Mouse (Mus musculus) C2C12 (cell line): ENCODE data around the gene Ndst2.

Experiments
- CEBPB ChIP-seq: IDR thresholded peaks from one replicate; pipeline ENCODE4 v1.6.1; 2011; ENCODE audit warnings: low read depth, mild to moderate bottlenecking, control low read depth, moderate library complexity
- CTCF ChIP-seq: IDR thresholded peaks from one replicate; pipeline ENCODE4 v1.5.1; 2011; ENCODE audit not compliant: control insufficient read depth, insufficient read depth, insufficient read length
- MAX ChIP-seq: IDR thresholded peaks from one replicate; pipeline ENCODE4 v1.6.1; 2011; ENCODE audit warnings: mild to moderate bottlenecking, control low read depth
- MYOD1 ChIP-seq: IDR thresholded peaks from one replicate; pipeline ENCODE4 v1.6.1; 2011; ENCODE audit warnings: low read depth; ENCODE audit not compliant: control insufficient read depth, insufficient read length
- USF1 ChIP-seq: IDR thresholded peaks from one replicate; pipeline ENCODE4 v1.6.1; 2011; ENCODE audit warnings: low read depth, mild to moderate bottlenecking, control low read depth, moderate library complexity

DNA sequence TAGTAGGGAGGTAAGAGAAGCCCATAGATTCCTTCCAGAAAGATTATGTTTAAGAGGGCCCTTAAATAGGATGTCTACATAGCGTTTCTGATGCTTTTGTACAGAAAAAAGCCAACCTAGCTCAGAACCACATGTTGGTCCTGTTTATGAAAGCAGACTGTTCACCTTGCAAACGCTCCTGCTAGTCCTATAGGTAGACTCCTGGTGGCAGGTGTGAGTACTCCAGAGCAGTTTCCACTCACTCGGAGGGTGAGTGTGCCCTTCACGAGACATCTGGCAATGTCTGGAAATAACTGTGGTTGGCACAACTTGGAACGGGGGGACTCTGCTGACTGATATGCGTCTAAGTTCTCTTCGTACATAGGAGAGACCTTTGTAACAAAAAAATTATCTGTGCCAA is 33.6 kb upstream of the Ndst2 start:
- no peak for TF ChIP-seq CTCF
- no peak for TF ChIP-seq MAX
- no peak for TF ChIP-seq USF1
- no peak for TF ChIP-seq CEBPB
- TF ChIP-seq MYOD1 = no peak
